Mouse (Mus musculus): ENCODE results near the gene Olfm2.

Olfm2 gene

GRCm38 (mm10) chr9:20746017-20746660 is at the start of gene Olfm2:
Olfm2 (minus strand) TSS chr9:20746349.
- in situ Hi-C loops (cut with MboI; ENCODE audit: low sequenced_read_pairs) = loop anchor here (10.0 kb wide), 1 partner anchor 89 kb away; no protein-coding TSS in a partner anchor

- in situ Hi-C loops (cut with MboI; ENCODE audit: low sequenced_read_pairs) = no loop called here
These were observed 48.1 kb upstream of the Olfm2 start for GRCm38 (mm10) chr9:20794108-20794806.

- in situ Hi-C loops (cut with MboI; ENCODE audit: low sequenced_read_pairs) = no loop called here
These were observed 44.2 kb upstream of the Olfm2 start for GRCm38 (mm10) chr9:20790345-20790744.

- in situ Hi-C loops (cut with MboI; ENCODE audit: low sequenced_read_pairs) = no loop called here
These were observed 43.5 kb upstream of the Olfm2 start for GRCm38 (mm10) chr9:20789651-20790050.

GRCm38 (mm10) chr9:20787992-20788391 is 41.8 kb upstream of the Olfm2 start:
- in situ Hi-C loops (cut with MboI; ENCODE audit: low sequenced_read_pairs) = no loop called here

GRCm38 (mm10) chr9:20785055-20785454 is 38.9 kb upstream of the Olfm2 start:
- in situ Hi-C loops (cut with MboI; ENCODE audit: low sequenced_read_pairs) = no loop called here

- in situ Hi-C loops (cut with MboI; ENCODE audit: low sequenced_read_pairs) = no loop called here
These were observed 35.1 kb upstream of the Olfm2 start for GRCm38 (mm10) chr9:20781286-20781685.

GRCm38 (mm10) chr9:20765274-20765673 is 19.1 kb upstream of the Olfm2 start:
- in situ Hi-C loops (cut with MboI; ENCODE audit: low sequenced_read_pairs) = no loop called here

GRCm38 (mm10) chr9:20763099-20763498 is 16.9 kb upstream of the Olfm2 start:
- in situ Hi-C loops (cut with MboI; ENCODE audit: low sequenced_read_pairs) = no loop called here

- in situ Hi-C loops (cut with MboI; ENCODE audit: low sequenced_read_pairs) = no loop called here
These were observed 16.2 kb upstream of the Olfm2 start for GRCm38 (mm10) chr9:20762197-20762961.

GRCm38 (mm10) chr9:20761388-20761787 is 15.2 kb upstream of the Olfm2 start:
- in situ Hi-C loops (cut with MboI; ENCODE audit: low sequenced_read_pairs) = no loop called here

GRCm38 (mm10) chr9:20760813-20761212 is 14.7 kb upstream of the Olfm2 start:
- in situ Hi-C loops (cut with MboI; ENCODE audit: low sequenced_read_pairs) = no loop called here

GRCm38 (mm10) chr9:20758896-20759295 is 12.7 kb upstream of the Olfm2 start:
- in situ Hi-C loops (cut with MboI; ENCODE audit: low sequenced_read_pairs) = no loop called here

- in situ Hi-C loops (cut with MboI; ENCODE audit: low sequenced_read_pairs) = no loop called here
These were observed 12.1 kb upstream of the Olfm2 start for GRCm38 (mm10) chr9:20758243-20758642.

GRCm38 (mm10) chr9:20757087-20757955 is 11.2 kb upstream of the Olfm2 start:
- in situ Hi-C loops (cut with MboI; ENCODE audit: low sequenced_read_pairs) = no loop called here

GRCm38 (mm10) chr9:20756081-20756700 is 10.0 kb upstream of the Olfm2 start:
- in situ Hi-C loops (cut with MboI; ENCODE audit: low sequenced_read_pairs) = no loop called here

- in situ Hi-C loops (cut with MboI; ENCODE audit: low sequenced_read_pairs) = no loop called here
These were observed 8.2 kb upstream of the Olfm2 start for GRCm38 (mm10) chr9:20754335-20754734.

GRCm38 (mm10) chr9:20751477-20752029 is 5.4 kb upstream of the Olfm2 start:
- in situ Hi-C loops (cut with MboI; ENCODE audit: low sequenced_read_pairs) = no loop called here

- in situ Hi-C loops (cut with MboI; ENCODE audit: low sequenced_read_pairs) = loop anchor here (10.0 kb wide), 1 partner anchor 86 kb away; no protein-coding TSS in a partner anchor
These were observed 3.1 kb upstream of the Olfm2 start for GRCm38 (mm10) chr9:20749213-20749612.

- in situ Hi-C loops (cut with MboI; ENCODE audit: low sequenced_read_pairs) = loop anchor here (10.0 kb wide), 1 partner anchor 86 kb away; no protein-coding TSS in a partner anchor
These were observed 2.4 kb upstream of the Olfm2 start for GRCm38 (mm10) chr9:20748540-20748939.

Measured in CH12F3 (cell line).